Mouse (Mus musculus): ENCODE measurements around the gene Ktn1. TPM values are rescaled to one million over a fixed set of nuclear protein-coding genes. Genes with fewer than 3 reads are reported as not detected.

Ktn1 gene
- polyA plus RNA-seq, 1 experiment from 2014 or later: 69.0 TPM

GRCm38 (mm10) chr14:47745086-47745485 lies 96.8 kb downstream of the Ktn1 start:
- H3K4me1 ChIP-seq (replicated peaks; ENCODE audit: insufficient read depth, low read length): no peaks in the 10 kb centered on the region
- H3K36me3 ChIP-seq (ENCODE audit: insufficient read depth, low read length): no peaks in the 10 kb centered on the region
- no peaks in the 10 kb centered on the region for H3K27me3 ChIP-seq (ENCODE audit: insufficient read depth, low read length)
- ATAC-seq (replicated peaks; ENCODE audit: low FRiP score, low read depth) (no peak), DNase-seq (ENCODE audit: low spot score) (no peak)
- no peak overlapping the region for H3K9ac ChIP-seq (ENCODE audit: low read depth, low read length)
- no peak for TF ChIP-seq CTCF (IDR thresholded peaks at IDR 0.05; ENCODE audit: low read depth)
- no peak overlapping the region for H3K4me2 ChIP-seq (ENCODE audit: low read length)
- H3K9me3 ChIP-seq (replicated peaks; ENCODE audit: low read length): no peaks in the 10 kb centered on the region
- WGBS: 93% methylated on average over 4 of the region's 4 CpGs
- no peak overlapping the region for H3K27ac ChIP-seq
- no peak overlapping the region for H3K4me3 ChIP-seq (replicated peaks; ENCODE audit: low read depth, low read length)

- DNase-seq (ENCODE audit: low spot score) (peak; percentile 29), ATAC-seq (replicated peaks; ENCODE audit: low FRiP score, low read depth) (no peak)
- Histone ChIP-seq H3K4me2 (ENCODE audit: low read length) (no peak overlapping the region), H3K4me3 (replicated peaks; ENCODE audit: low read depth, low read length) (no peak overlapping the region), H3K27ac (no peak overlapping the region), H3K27me3 (ENCODE audit: insufficient read depth, low read length) (no peaks in the 10 kb centered on the region), H3K4me1 (replicated peaks; ENCODE audit: insufficient read depth, low read length) (no peaks in the 10 kb centered on the region), H3K36me3 (ENCODE audit: insufficient read depth, low read length) (no peaks in the 10 kb centered on the region), H3K9me3 (replicated peaks; ENCODE audit: low read length) (no peaks in the 10 kb centered on the region), H3K9ac (ENCODE audit: low read depth, low read length) (no peak overlapping the region)
- 57% methylated on average over 9 of the region's 9 CpGs for whole genome bisulfite sequencing
- TF ChIP-seq CTCF (IDR thresholded peaks at IDR 0.05; ENCODE audit: low read depth): no peak
These were observed 99.3 kb downstream of the Ktn1 start for GRCm38 (mm10) chr14:47747536-47747935.

GRCm38 (mm10) chr14:47748714-47749113 lies 100.5 kb downstream of the Ktn1 start:
- Histone ChIP-seq H3K27me3 (ENCODE audit: insufficient read depth, low read length) (no peaks in the 10 kb centered on the region), H3K9me3 (replicated peaks; ENCODE audit: low read length) (no peaks in the 10 kb centered on the region), H3K4me3 (replicated peaks; ENCODE audit: low read depth, low read length) (no peak overlapping the region), H3K4me1 (replicated peaks; ENCODE audit: insufficient read depth, low read length) (no peaks in the 10 kb centered on the region), H3K9ac (ENCODE audit: low read depth, low read length) (no peak overlapping the region), H3K36me3 (ENCODE audit: insufficient read depth, low read length) (no peaks in the 10 kb centered on the region), H3K4me2 (ENCODE audit: low read length) (no peak overlapping the region), H3K27ac (no peak overlapping the region)
- DNase-seq (ENCODE audit: low spot score) (no peak), ATAC-seq (replicated peaks; ENCODE audit: low FRiP score, low read depth) (no peak)
- 93% methylated on average over 3 of the region's 3 CpGs for WGBS
- TF ChIP-seq CTCF (IDR thresholded peaks at IDR 0.05; ENCODE audit: low read depth): no peak

- Histone ChIP-seq H3K36me3 (ENCODE audit: insufficient read depth, low read length) (no peaks in the 10 kb centered on the region), H3K4me1 (replicated peaks; ENCODE audit: insufficient read depth, low read length) (no peaks in the 10 kb centered on the region; the same call in 1 of the 2 replicates), H3K4me2 (ENCODE audit: low read length) (no peak overlapping the region), H3K4me3 (replicated peaks; ENCODE audit: low read depth, low read length) (no peak overlapping the region), H3K9me3 (replicated peaks; ENCODE audit: low read length) (no peaks in the 10 kb centered on the region), H3K27ac (no peak overlapping the region), H3K9ac (ENCODE audit: low read depth, low read length) (no peak overlapping the region), H3K27me3 (ENCODE audit: insufficient read depth, low read length) (no peaks in the 10 kb centered on the region)
- ATAC-seq (replicated peaks; ENCODE audit: low FRiP score, low read depth) (0 out of 2 replicates have a peak, but pooled peaks have one; percentile 5), DNase-seq (ENCODE audit: low spot score) (peak; percentile 90)
- 46% methylated on average over 8 of the region's 8 CpGs for WGBS
- TF ChIP-seq CTCF (IDR thresholded peaks at IDR 0.05; ENCODE audit: low read depth): peak; percentile 91
These were observed 103.4 kb downstream of the Ktn1 start for GRCm38 (mm10) chr14:47751422-47752205.

DNA sequence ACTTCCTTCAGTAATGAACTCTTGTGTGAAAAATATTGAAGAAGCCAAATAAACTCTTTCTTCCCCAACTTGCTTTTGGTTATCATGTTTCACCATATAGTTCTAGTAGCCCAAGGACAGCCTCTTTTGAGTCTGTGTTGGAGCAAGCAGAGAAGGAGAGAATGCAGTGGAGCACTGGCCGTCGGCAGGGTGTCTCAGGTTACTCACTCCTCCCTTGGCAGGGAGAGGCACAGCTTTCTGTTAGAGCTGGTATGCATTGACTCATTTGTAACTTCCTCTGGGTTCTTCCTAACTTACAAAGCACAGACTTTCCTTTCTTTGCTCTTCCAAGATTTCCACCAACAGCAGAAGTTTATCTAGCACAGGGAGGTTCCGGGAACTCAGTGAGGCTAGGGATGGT lies 105.3 kb downstream of the Ktn1 start:
- no peaks in the 10 kb centered on the region for H3K27me3 ChIP-seq (ENCODE audit: insufficient read depth, low read length)
- no peaks in the 10 kb centered on the region; the same call in 1 of the 2 replicates for H3K4me1 ChIP-seq (replicated peaks; ENCODE audit: insufficient read depth, low read length)
- no peak for ATAC-seq (replicated peaks; ENCODE audit: low FRiP score, low read depth)
- H3K4me3 ChIP-seq (replicated peaks; ENCODE audit: low read depth, low read length): no peak overlapping the region
- no peaks in the 10 kb centered on the region for H3K36me3 ChIP-seq (ENCODE audit: insufficient read depth, low read length)
- TF ChIP-seq CTCF (IDR thresholded peaks at IDR 0.05; ENCODE audit: low read depth): no peak
- WGBS: 28% methylated on average over 3 of the region's 3 CpGs
- H3K9me3 ChIP-seq (replicated peaks; ENCODE audit: low read length): no peaks in the 10 kb centered on the region
- H3K27ac ChIP-seq: no peak overlapping the region
- H3K4me2 ChIP-seq (ENCODE audit: low read length): no peak overlapping the region
- H3K9ac ChIP-seq (ENCODE audit: low read depth, low read length): no peak overlapping the region
- DNase-seq (ENCODE audit: low spot score): peak; percentile 39

- no peak for TF ChIP-seq CTCF (IDR thresholded peaks at IDR 0.05; ENCODE audit: low read depth)
- Histone ChIP-seq H3K27ac (no peak overlapping the region), H3K4me1 (replicated peaks; ENCODE audit: insufficient read depth, low read length) (no peaks in the 10 kb centered on the region; the same call in 1 of the 2 replicates), H3K36me3 (ENCODE audit: insufficient read depth, low read length) (no peaks in the 10 kb centered on the region), H3K4me3 (replicated peaks; ENCODE audit: low read depth, low read length) (no peak overlapping the region), H3K9me3 (replicated peaks; ENCODE audit: low read length) (no peaks in the 10 kb centered on the region), H3K27me3 (ENCODE audit: insufficient read depth, low read length) (no peaks in the 10 kb centered on the region), H3K4me2 (ENCODE audit: low read length) (no peak overlapping the region), H3K9ac (ENCODE audit: low read depth, low read length) (no peak overlapping the region)
- ATAC-seq (replicated peaks; ENCODE audit: low FRiP score, low read depth) (no peak), DNase-seq (ENCODE audit: low spot score) (no peak)
- WGBS: 75% methylated on average over 4 of the region's 4 CpGs
These were observed 106.1 kb downstream of the Ktn1 start for GRCm38 (mm10) chr14:47754253-47754897.
